Mouse (Mus musculus) gastrocnemius, adult 2 months (tissue): Measurements from ENCODE around the gene Il18bp. TPM values are rescaled to one million over a fixed set of nuclear protein-coding genes. Genes with fewer than 3 reads are reported as not detected.
A peak's percentile ranks its signal among the peaks of the same experiment; 100 is the strongest.

Experiments used
- DNase-seq: peaks from one replicate; pipeline ENCODE4 v3.0.0; 2022
- H3K27ac ChIP-seq: fragments of 200-600 bp; 2 replicates; pipeline ENCODE4 v1.8.1; 2022; ENCODE audit warnings: mild to moderate bottlenecking
- H3K4me3 ChIP-seq: fragments of 200-600 bp; 2 replicates; pipeline ENCODE4 v1.8.1; 2022; ENCODE audit warnings: mild to moderate bottlenecking, moderate library complexity
- CTCF ChIP-seq: fragments of 200-600 bp; IDR thresholded peaks from 2 replicates; pipeline ENCODE4 v1.8.1; 2022; ENCODE audit warnings: antibody characterized with exemption, mild to moderate bottlenecking, moderate library complexity
- intact Hi-C: fragments of 180-260 bp; cut with DNase I; formaldehyde crosslinking; loops from one replicate; pipeline ENCODE4 v1.15.1; 2025
- total RNA-seq, 2 experiments: library from RNA; stranded (reverse); gene quantifications; 2 replicates each; pipeline ENCODE4 v1.2.3; 2021

Il18bp gene
- total RNA-seq, 2 experiments from 2014 or later: 1.9 to 2.3 TPM

- DNase-seq: peak; percentile 51
- intact Hi-C loops: loop anchor here (2.0 kb wide), 1 partner anchor 35 kb away; no protein-coding TSS in a partner anchor
- Histone ChIP-seq H3K27ac (peak overlapping the region; percentile 69), H3K4me3 (peak overlapping the region; percentile 20; the same call in 1 of the 2 replicates)
- TF ChIP-seq CTCF: peak; percentile 21
Measured at GRCm38 (mm10) chr7:101999461-102000151, 18.9 kb downstream of the Il18bp start.

GRCm38 (mm10) chr7:101998194-101998927 lies 20.1 kb downstream of the Il18bp start:
- TF ChIP-seq CTCF: 0 out of 2 replicates have a peak, but pooled peaks have one; percentile 99
- DNase-seq: peak; percentile 93
- Histone ChIP-seq H3K4me3 (peak overlapping the region; percentile 4; the same call in 1 of the 2 replicates), H3K27ac (peak overlapping the region; percentile 69)
- intact Hi-C loops: loop anchor here (1.0 to 2.0 kb wide), 2 partner anchors 36 to 79 kb away; no protein-coding TSS in a partner anchor

- Histone ChIP-seq H3K4me3 (no peak overlapping the region), H3K27ac (no peak overlapping the region)
- no peak for DNase-seq
- intact Hi-C loops: no loop called here
- TF ChIP-seq CTCF: no peak
Measured at GRCm38 (mm10) chr7:101994241-101994640, 24.2 kb downstream of the Il18bp start.

GRCm38 (mm10) chr7:101985081-101985480 lies 33.4 kb downstream of the Il18bp start:
- no peak for DNase-seq
- no peak for TF ChIP-seq CTCF
- no peak overlapping the region for H3K4me3 ChIP-seq
- H3K27ac ChIP-seq: no peak overlapping the region
- intact Hi-C loops: no loop called here

- TF ChIP-seq CTCF: no peak
- DNase-seq: no peak
- no peak overlapping the region for H3K27ac ChIP-seq
- intact Hi-C loops: no loop called here
- no peak overlapping the region for H3K4me3 ChIP-seq
Measured at GRCm38 (mm10) chr7:101982735-101983134, 35.8 kb downstream of the Il18bp start.

DNA sequence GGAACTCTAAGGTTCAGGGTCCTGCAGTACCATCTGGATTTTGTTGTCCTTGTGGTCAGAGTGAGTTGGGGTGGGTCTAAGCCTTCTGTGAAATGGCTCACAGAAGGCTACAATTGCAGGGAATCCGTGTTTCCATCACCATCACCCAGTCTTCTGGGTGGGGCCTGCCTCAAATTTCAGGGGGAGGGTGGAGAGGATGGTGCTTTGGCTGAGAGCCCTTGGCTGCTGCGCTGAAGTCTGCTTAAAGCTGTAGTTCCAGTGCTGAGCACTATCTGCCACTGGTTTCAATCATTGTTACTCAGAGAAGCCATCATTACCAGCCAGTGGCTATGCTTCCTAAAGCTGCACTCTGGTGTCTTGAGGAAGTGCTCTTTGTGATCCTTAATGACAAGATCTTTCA lies 44.0 kb downstream of the Il18bp start:
- intact Hi-C loops: loop anchor here (5.0 kb wide), 1 partner anchor 137 kb away; the partner anchor contains the start of gene Inppl1
- peak overlapping the region; percentile 36 for H3K4me3 ChIP-seq
- no peak for TF ChIP-seq CTCF
- H3K27ac ChIP-seq: peak overlapping the region; percentile 98
- peak; percentile 82 for DNase-seq

- intact Hi-C loops: loop anchor here (5.0 kb wide), 1 partner anchor 136 kb away; the partner anchor contains the start of gene Inppl1
- no peak for DNase-seq
- H3K27ac ChIP-seq: peak overlapping the region; percentile 98
- TF ChIP-seq CTCF: no peak
- H3K4me3 ChIP-seq: no peak overlapping the region
Measured at GRCm38 (mm10) chr7:101973730-101974129, 44.8 kb downstream of the Il18bp start.

- DNase-seq: no peak
- intact Hi-C loops: loop anchor here (2.0 to 5.0 kb wide), 2 partner anchors 37 to 134 kb away; partner anchors contain the start of genes Inppl1 and Numa1
- Histone ChIP-seq H3K4me3 (peak overlapping the region; percentile 94), H3K27ac (peak overlapping the region; percentile 98)
- no peak for TF ChIP-seq CTCF
Measured at GRCm38 (mm10) chr7:101971721-101972120, 46.8 kb downstream of the Il18bp start.

DNA sequence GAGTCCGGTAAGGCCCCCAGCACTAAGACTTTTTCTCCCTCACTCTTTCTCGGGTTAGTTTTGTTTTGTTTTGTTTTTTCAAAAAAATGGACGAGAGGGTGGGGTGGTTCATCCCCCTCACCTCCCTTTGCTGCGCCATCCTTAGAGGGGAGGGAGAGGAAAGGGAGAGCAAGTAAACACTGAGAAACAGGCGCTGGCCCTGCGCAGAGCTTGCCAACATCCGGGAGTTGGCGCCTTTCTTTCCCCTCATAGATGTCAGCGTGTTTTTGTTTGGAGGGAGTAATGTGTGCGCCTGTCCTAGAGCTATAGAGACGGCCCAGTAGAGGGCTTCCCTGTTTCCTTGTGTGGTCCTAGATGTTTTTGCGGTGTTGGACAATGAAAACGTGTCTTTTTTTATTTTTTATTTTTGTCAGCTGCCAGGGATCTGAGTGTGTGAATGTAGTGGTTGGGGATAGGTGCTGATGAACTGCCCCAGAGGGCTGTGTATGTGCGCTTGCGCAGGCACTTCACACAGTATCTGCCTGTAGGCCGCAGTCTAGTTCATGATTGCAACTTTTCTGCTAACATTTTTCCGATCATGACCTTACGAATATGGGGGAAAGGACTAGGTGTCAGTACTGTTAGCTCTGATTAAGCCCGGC lies 47.5 kb downstream of the Il18bp start:
- Histone ChIP-seq H3K27ac (peak overlapping the region; percentile 98), H3K4me3 (peak overlapping the region; percentile 94)
- TF ChIP-seq CTCF: peak; percentile 15; the same call in 1 of the 2 replicates
- DNase-seq: peak; percentile 86
- intact Hi-C loops: loop anchor here (2.0 to 5.0 kb wide), 2 partner anchors 36 to 134 kb away; partner anchors contain the start of genes Inppl1 and Numa1

DNA sequence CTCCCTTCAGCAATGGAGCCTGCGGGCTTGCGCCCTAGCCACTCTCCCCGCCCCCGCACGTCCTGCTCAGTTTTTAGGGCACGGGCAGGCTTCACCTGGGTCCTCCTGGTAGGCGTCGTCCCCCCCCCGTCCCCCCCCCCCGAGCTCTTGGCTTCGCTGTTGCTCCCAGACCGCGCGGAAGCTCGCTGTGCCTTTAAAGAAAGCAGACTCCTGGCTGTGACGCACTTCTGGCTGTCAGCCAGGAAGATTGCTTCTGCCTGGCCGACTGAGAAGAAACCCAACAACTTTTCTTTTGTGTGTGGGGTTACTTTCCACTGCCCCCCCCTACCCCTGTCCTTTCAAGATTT lies 48.1 kb downstream of the Il18bp start:
- TF ChIP-seq CTCF: no peak
- H3K27ac ChIP-seq: peak overlapping the region; percentile 98
- DNase-seq: peak; percentile 95
- intact Hi-C loops: loop anchor here (2.0 to 5.0 kb wide), 2 partner anchors 36 to 133 kb away; partner anchors contain the start of genes Inppl1 and Numa1
- peak overlapping the region; percentile 94 for H3K4me3 ChIP-seq

GRCm38 (mm10) chr7:101969694-101970428 lies 48.6 kb downstream of the Il18bp start:
- DNase-seq: peak; percentile 92
- Histone ChIP-seq H3K4me3 (peak overlapping the region; percentile 94), H3K27ac (peak overlapping the region; percentile 98)
- intact Hi-C loops: loop anchor here (2.0 to 5.0 kb wide), 2 partner anchors 35 to 133 kb away; partner anchors contain the start of genes Inppl1 and Numa1
- TF ChIP-seq CTCF: 0 out of 2 replicates have a peak, but pooled peaks have one; percentile 6
